Mouse (Mus musculus): ENCODE results near the gene Pet100. TPM values are rescaled to one million over a fixed set of nuclear protein-coding genes. Genes with fewer than 3 reads are reported as not detected.

Gene Pet100
- polyA plus RNA-seq, 1 experiment: 6.9 TPM

DNA sequence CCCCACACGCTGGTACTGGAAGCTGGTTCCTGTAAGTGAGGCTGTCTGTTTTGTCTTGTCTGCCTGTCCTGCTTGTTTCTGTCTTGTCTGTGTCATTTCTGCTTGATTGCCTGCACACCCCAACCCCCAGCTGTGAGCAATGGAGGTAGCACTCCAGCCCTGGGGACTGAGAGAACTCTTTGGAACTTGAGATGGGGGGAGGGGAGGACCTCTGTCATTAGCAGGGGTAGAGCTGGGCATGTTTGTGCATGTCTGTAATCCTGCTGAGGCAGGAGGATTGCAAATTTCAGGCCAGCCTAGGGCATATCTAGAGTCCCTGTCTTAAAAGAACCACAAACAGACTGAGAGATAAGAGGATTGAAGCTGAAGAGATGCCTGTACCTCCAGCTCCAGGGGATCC is 22.1 kb upstream of the Pet100 start:
- H3K4me3 ChIP-seq (ENCODE audit: control insufficient read depth, insufficient read depth, low read length): no peak overlapping the region
- no peak overlapping the region for H3K27ac ChIP-seq (ENCODE audit: control insufficient read depth, insufficient read depth, low read length)
- no peaks in the 10 kb centered on the region for H3K27me3 ChIP-seq (ENCODE audit: control insufficient read depth, insufficient read depth, low read length)
- TF ChIP-seq POLR2A (IDR thresholded peaks at IDR 0.05; ENCODE audit: control insufficient read depth, extremely low read depth, insufficient read depth, low read length, poor library complexity): no peak
- no peak for DNase-seq
- WGBS: 100% methylated on average over 1 of the region's 1 CpGs
- H3K4me1 ChIP-seq (replicated peaks; ENCODE audit: control insufficient read depth, insufficient read depth, low read length): no peaks in the 10 kb centered on the region
- H3K36me3 ChIP-seq (ENCODE audit: control insufficient read depth, insufficient read depth, low read length): no peaks in the 10 kb centered on the region

DNA sequence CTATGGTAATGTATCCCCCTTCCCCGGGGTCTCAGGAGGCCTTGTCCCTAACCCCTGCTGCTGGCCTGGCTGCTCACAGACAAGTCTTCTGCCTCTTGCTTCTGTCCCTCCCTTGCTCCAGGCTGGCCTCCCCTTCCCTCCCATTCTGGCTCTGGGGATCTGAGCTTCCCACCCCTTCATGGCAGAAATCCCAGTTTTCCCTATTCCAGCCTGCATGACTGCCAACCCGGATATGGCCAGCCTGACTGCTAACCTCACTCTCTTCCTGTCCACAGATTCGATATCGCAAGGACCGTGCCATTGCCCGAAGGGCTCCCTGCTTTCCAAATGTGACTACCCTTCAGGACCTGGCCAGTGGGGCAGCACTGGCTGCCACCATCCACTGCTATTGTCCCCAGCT is 20.9 kb upstream of the Pet100 start:
- H3K4me1 ChIP-seq (replicated peaks; ENCODE audit: control insufficient read depth, insufficient read depth, low read length): no peaks in the 10 kb centered on the region
- H3K4me3 ChIP-seq (ENCODE audit: control insufficient read depth, insufficient read depth, low read length): no peak overlapping the region
- no peaks in the 10 kb centered on the region for H3K36me3 ChIP-seq (ENCODE audit: control insufficient read depth, insufficient read depth, low read length)
- no peak for TF ChIP-seq POLR2A (IDR thresholded peaks at IDR 0.05; ENCODE audit: control insufficient read depth, extremely low read depth, insufficient read depth, low read length, poor library complexity)
- no peak for TF ChIP-seq CTCF (IDR thresholded peaks at IDR 0.05; ENCODE audit: borderline replicate concordance, control insufficient read depth, extremely low read depth, insufficient read depth, low read length, poor library complexity)
- WGBS: 95% methylated on average over 6 of the region's 6 CpGs
- H3K27me3 ChIP-seq (ENCODE audit: control insufficient read depth, insufficient read depth, low read length): no peaks in the 10 kb centered on the region
- H3K27ac ChIP-seq (ENCODE audit: control insufficient read depth, insufficient read depth, low read length): no peak overlapping the region
- DNase-seq: no peak

DNA sequence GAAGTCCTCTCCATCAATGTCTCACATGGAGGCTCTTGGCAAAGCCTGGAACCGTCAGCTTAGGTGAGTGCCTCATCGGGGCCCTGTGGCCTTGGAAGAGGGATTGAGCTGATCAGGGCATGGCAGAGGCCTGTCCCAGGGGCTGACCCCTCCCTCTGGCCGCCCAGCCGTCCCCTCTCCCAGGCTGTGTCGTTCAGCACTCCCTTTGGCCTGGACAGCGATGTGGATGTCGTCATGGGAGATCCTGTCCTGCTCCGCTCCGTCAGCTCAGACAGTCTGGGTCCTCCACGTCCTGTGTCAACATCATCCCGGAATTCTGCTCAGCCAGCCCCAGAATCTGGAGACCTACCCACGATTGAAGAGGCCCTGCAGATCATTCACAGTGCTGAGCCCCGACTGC is 17.9 kb upstream of the Pet100 start:
- 94% methylated on average over 13 of the region's 13 CpGs for WGBS
- TF ChIP-seq POLR2A (IDR thresholded peaks at IDR 0.05; ENCODE audit: control insufficient read depth, extremely low read depth, insufficient read depth, low read length, poor library complexity) (no peak), CTCF (IDR thresholded peaks at IDR 0.05; ENCODE audit: borderline replicate concordance, control insufficient read depth, extremely low read depth, insufficient read depth, low read length, poor library complexity) (no peak)
- no peak overlapping the region for H3K4me3 ChIP-seq (ENCODE audit: control insufficient read depth, insufficient read depth, low read length)

DNA sequence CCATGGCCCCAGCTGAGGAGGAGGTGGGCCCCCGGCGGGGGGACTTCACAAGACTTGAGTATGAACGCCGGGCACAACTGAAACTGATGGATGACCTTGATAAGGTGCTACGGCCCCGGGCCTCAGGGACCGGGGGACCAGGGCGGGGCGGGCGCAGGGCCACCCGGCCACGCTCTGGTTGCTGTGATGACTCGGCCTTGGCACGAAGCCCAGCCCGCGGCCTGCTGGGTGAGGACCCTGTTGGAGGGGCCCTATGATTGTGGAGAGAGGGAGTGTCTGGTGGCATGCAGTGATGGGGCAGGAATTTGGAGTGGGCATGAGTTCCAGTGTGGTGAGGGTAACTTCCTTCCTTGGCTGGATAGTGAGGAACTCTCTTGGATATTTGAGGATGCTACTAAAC is 14.8 kb upstream of the Pet100 start:
- 16% methylated on average over 16 of the region's 16 CpGs for WGBS
- no peak overlapping the region for H3K4me3 ChIP-seq (ENCODE audit: control insufficient read depth, insufficient read depth, low read length)
- no peaks in the 10 kb centered on the region for H3K4me1 ChIP-seq (replicated peaks; ENCODE audit: control insufficient read depth, insufficient read depth, low read length)
- no peak for DNase-seq
- no peaks in the 10 kb centered on the region for H3K27me3 ChIP-seq (ENCODE audit: control insufficient read depth, insufficient read depth, low read length)
- H3K36me3 ChIP-seq (ENCODE audit: control insufficient read depth, insufficient read depth, low read length): peaks cover 4% of the 10 kb centered on the region
- TF ChIP-seq POLR2A (IDR thresholded peaks at IDR 0.05; ENCODE audit: control insufficient read depth, extremely low read depth, insufficient read depth, low read length, poor library complexity) (no peak), CTCF (IDR thresholded peaks at IDR 0.05; ENCODE audit: borderline replicate concordance, control insufficient read depth, extremely low read depth, insufficient read depth, low read length, poor library complexity) (no peak)
- no peak overlapping the region for H3K27ac ChIP-seq (ENCODE audit: control insufficient read depth, insufficient read depth, low read length)

More for the DNA sequence above, 17.9 kb upstream of the Pet100 start:
- Histone ChIP-seq H3K4me1 (replicated peaks; ENCODE audit: control insufficient read depth, insufficient read depth, low read length) (no peaks in the 10 kb centered on the region), H3K27me3 (ENCODE audit: control insufficient read depth, insufficient read depth, low read length) (no peaks in the 10 kb centered on the region), H3K27ac (ENCODE audit: control insufficient read depth, insufficient read depth, low read length) (no peak overlapping the region), H3K36me3 (ENCODE audit: control insufficient read depth, insufficient read depth, low read length) (no peaks in the 10 kb centered on the region)
- DNase-seq: no peak

DNA sequence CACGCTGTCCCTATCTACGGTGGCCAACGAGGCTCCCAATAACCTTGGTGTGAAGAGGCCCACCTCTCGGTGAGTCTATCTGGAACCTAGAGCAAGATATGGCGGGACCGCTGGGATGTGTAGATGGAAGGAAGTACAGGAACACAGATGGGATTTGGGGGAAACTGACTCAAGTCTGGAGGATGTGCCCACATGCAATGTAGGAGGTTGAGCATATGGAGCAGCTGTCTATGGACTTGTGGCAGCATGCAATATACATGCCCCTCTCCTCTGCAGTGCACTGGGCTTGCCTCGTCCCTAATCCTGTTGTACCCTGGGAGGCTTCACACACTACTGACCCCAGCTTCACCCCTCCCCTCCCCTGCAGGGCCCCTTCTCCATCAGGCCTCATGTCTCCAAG is 13.5 kb upstream of the Pet100 start:
- Histone ChIP-seq H3K27ac (ENCODE audit: control insufficient read depth, insufficient read depth, low read length) (no peak overlapping the region), H3K36me3 (ENCODE audit: control insufficient read depth, insufficient read depth, low read length) (peaks cover 10% of the 10 kb centered on the region)

DNA sequence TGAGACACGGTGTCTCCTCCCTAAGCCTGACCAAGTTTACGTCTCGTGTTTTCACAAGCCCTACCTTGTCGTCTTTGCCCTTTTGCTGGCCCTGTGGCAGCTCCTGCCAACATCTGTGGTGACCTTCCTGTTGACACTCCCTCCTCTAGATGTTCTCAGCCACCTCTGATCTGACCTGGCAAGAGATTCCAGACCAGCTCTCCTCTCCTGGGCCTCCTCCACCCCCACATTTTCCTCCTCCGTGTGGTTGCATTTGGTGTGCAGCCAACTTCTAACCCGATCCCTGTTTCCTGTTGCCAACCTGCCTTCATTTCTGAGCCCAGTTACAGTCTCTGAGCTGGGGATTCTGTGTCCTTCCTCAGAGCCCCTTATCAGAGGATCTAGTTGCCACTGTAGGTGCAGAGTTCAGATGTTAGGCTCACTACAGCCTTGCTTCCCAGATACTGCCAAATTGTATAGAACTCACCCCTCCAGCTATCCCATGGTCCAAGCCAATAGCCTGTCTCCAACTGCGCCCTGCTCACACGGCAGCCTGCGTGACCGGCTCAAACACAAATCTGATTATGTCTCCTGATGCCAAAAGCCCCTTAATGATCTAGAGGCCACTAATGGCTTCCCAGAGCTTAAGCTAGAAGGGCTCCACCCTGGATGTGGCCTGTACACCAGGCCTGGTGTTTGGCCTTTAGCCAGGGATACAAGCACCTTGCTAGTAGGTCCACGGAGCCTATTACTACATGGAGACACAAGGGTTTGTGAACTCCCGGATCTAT is 12.1 kb upstream of the Pet100 start:
- WGBS: 76% methylated on average over 12 of the region's 12 CpGs
- Histone ChIP-seq H3K36me3 (ENCODE audit: control insufficient read depth, insufficient read depth, low read length) (peaks cover 21% of the 10 kb centered on the region), H3K4me1 (replicated peaks; ENCODE audit: control insufficient read depth, insufficient read depth, low read length) (no peaks in the 10 kb centered on the region), H3K4me3 (ENCODE audit: control insufficient read depth, insufficient read depth, low read length) (no peak overlapping the region), H3K27me3 (ENCODE audit: control insufficient read depth, insufficient read depth, low read length) (no peaks in the 10 kb centered on the region), H3K27ac (ENCODE audit: control insufficient read depth, insufficient read depth, low read length) (no peak overlapping the region)
- DNase-seq: no peak
- TF ChIP-seq POLR2A (IDR thresholded peaks at IDR 0.05; ENCODE audit: control insufficient read depth, extremely low read depth, insufficient read depth, low read length, poor library complexity) (no peak), CTCF (IDR thresholded peaks at IDR 0.05; ENCODE audit: borderline replicate concordance, control insufficient read depth, extremely low read depth, insufficient read depth, low read length, poor library complexity) (no peak)

More for the DNA sequence above, 13.5 kb upstream of the Pet100 start:
- WGBS: 97% methylated on average over 7 of the region's 7 CpGs
- no peak overlapping the region for H3K4me3 ChIP-seq (ENCODE audit: control insufficient read depth, insufficient read depth, low read length)
- TF ChIP-seq CTCF (IDR thresholded peaks at IDR 0.05; ENCODE audit: borderline replicate concordance, control insufficient read depth, extremely low read depth, insufficient read depth, low read length, poor library complexity): no peak
- no peak for TF ChIP-seq POLR2A (IDR thresholded peaks at IDR 0.05; ENCODE audit: control insufficient read depth, extremely low read depth, insufficient read depth, low read length, poor library complexity)
- no peaks in the 10 kb centered on the region for H3K4me1 ChIP-seq (replicated peaks; ENCODE audit: control insufficient read depth, insufficient read depth, low read length)
- H3K27me3 ChIP-seq (ENCODE audit: control insufficient read depth, insufficient read depth, low read length): no peaks in the 10 kb centered on the region
- DNase-seq: no peak

DNA sequence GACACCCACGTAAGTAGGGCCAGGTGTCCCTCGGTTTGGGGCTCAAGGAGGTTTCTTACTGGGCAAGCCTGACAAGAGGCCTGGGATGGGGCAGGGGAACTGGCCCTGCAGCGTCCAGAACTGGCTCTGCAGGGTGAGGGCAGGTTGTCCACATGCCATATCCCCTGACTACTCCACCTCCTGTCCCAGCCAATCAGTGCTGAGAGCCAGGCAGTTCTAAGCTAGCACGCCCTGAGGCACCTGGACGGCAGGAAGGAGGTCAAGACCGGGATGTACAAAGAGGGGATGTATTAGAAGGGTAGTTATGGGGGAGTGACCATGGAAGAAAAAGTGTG is 11.6 kb upstream of the Pet100 start:
- TF ChIP-seq CTCF (IDR thresholded peaks at IDR 0.05; ENCODE audit: borderline replicate concordance, control insufficient read depth, extremely low read depth, insufficient read depth, low read length, poor library complexity): no peak
- no peak for TF ChIP-seq POLR2A (IDR thresholded peaks at IDR 0.05; ENCODE audit: control insufficient read depth, extremely low read depth, insufficient read depth, low read length, poor library complexity)
- DNase-seq: no peak
- Histone ChIP-seq H3K36me3 (ENCODE audit: control insufficient read depth, insufficient read depth, low read length) (peaks cover 27% of the 10 kb centered on the region), H3K27me3 (ENCODE audit: control insufficient read depth, insufficient read depth, low read length) (no peaks in the 10 kb centered on the region), H3K4me1 (replicated peaks; ENCODE audit: control insufficient read depth, insufficient read depth, low read length) (no peaks in the 10 kb centered on the region), H3K4me3 (ENCODE audit: control insufficient read depth, insufficient read depth, low read length) (no peak overlapping the region), H3K27ac (ENCODE audit: control insufficient read depth, insufficient read depth, low read length) (no peak overlapping the region)
- 98% methylated on average over 6 of the region's 6 CpGs for WGBS

Data from thymus, adult 2 months (tissue).